Mouse (Mus musculus) brain, embryonic 14.5 days (tissue): Measurements from ENCODE around the gene Upk1b.

ENCODE experiments used
- CTCF ChIP-seq: fragments of 200-500 bp; IDR thresholded peaks from 2 replicates; pipeline ENCODE4 v1.5.1; 2012; ENCODE audit warnings: inconsistent platforms, mild to moderate bottlenecking, moderate library complexity, borderline replicate concordance; ENCODE audit not compliant: insufficient read depth, insufficient read length; ENCODE audit errors: extremely low read depth
- POLR2A ChIP-seq: fragments of 200-500 bp; IDR thresholded peaks from 2 replicates; pipeline ENCODE4 v1.6.1; 2012; ENCODE audit warnings: mild to moderate bottlenecking, inconsistent platforms, borderline replicate concordance; ENCODE audit not compliant: poor library complexity, insufficient read depth, insufficient read length, severe bottlenecking; ENCODE audit errors: extremely low read depth

- no peak for TF ChIP-seq POLR2A
- TF ChIP-seq CTCF, result no peak
Observed at GRCm38 (mm10) chr16:38758104-38758861, 41.8 kb downstream of the Upk1b start.
